Mouse (Mus musculus): ENCODE results near the gene Nav3. TPM values are rescaled to one million over a fixed set of nuclear protein-coding genes. Genes with fewer than 3 reads are reported as not detected.

Nav3 gene
- total RNA-seq, 2 experiments from 2014 or later, result 179 to 200 TPM

GRCm38 (mm10) chr10:110192881-110193280, 263.1 kb downstream of the Nav3 start:
- DNase-seq (ENCODE audit: low spot score in 2 of 2), result peak; percentile 43 to 58

- DNase-seq (ENCODE audit: low spot score in 2 of 2), result peak; percentile 21 to 82
Observed at GRCm38 (mm10) chr10:110192026-110192805, 263.8 kb downstream of the Nav3 start.

GRCm38 (mm10) chr10:110186242-110186641, 269.8 kb downstream of the Nav3 start:
- DNase-seq (ENCODE audit: low spot score in 2 of 2), result no peak

- no peak for DNase-seq (ENCODE audit: low spot score in 2 of 2)
Observed at GRCm38 (mm10) chr10:110175874-110176273, 280.1 kb downstream of the Nav3 start.

GRCm38 (mm10) chr10:110169416-110169815, 286.6 kb downstream of the Nav3 start:
- DNase-seq (ENCODE audit: low spot score in 2 of 2), result no peak

- no peak for DNase-seq (ENCODE audit: low spot score in 2 of 2)
Observed at GRCm38 (mm10) chr10:110168892-110169291, 287.1 kb downstream of the Nav3 start.

GRCm38 (mm10) chr10:110162596-110162995, 293.4 kb downstream of the Nav3 start:
- DNase-seq (ENCODE audit: low spot score in 2 of 2), result peak in 1 of 2 experiments; percentile 39

GRCm38 (mm10) chr10:110160894-110161293, 295.1 kb downstream of the Nav3 start:
- DNase-seq (ENCODE audit: low spot score in 2 of 2), result no peak

GRCm38 (mm10) chr10:110159548-110159947, 296.5 kb downstream of the Nav3 start:
- DNase-seq (ENCODE audit: low spot score in 2 of 2), result no peak

GRCm38 (mm10) chr10:110158122-110158521, 297.9 kb downstream of the Nav3 start:
- no peak for DNase-seq (ENCODE audit: low spot score in 2 of 2)

- DNase-seq (ENCODE audit: low spot score in 2 of 2), result no peak
Observed at GRCm38 (mm10) chr10:110156412-110156811, 299.6 kb downstream of the Nav3 start.

GRCm38 (mm10) chr10:110155494-110155893, 300.5 kb downstream of the Nav3 start:
- DNase-seq (ENCODE audit: low spot score in 2 of 2), result peak in 1 of 2 experiments; percentile 60

- no peak for DNase-seq (ENCODE audit: low spot score in 2 of 2)
Observed at GRCm38 (mm10) chr10:110154873-110155237, 301.1 kb downstream of the Nav3 start.

- no peak for DNase-seq (ENCODE audit: low spot score in 2 of 2)
Observed at GRCm38 (mm10) chr10:110154001-110154872, 301.8 kb downstream of the Nav3 start.

GRCm38 (mm10) chr10:110120572-110120971, 335.4 kb downstream of the Nav3 start:
- no peak for DNase-seq (ENCODE audit: low spot score in 2 of 2)

GRCm38 (mm10) chr10:110117341-110117740, 338.7 kb downstream of the Nav3 start:
- no peak for DNase-seq (ENCODE audit: low spot score in 2 of 2)

GRCm38 (mm10) chr10:110112669-110113458, 343.1 kb downstream of the Nav3 start:
- no peak for DNase-seq (ENCODE audit: low spot score in 2 of 2)

GRCm38 (mm10) chr10:110103255-110103654, 352.7 kb downstream of the Nav3 start:
- DNase-seq (ENCODE audit: low spot score in 2 of 2), result no peak

- DNase-seq (ENCODE audit: low spot score in 2 of 2), result no peak
Observed at GRCm38 (mm10) chr10:110102231-110102630, 353.8 kb downstream of the Nav3 start.

GRCm38 (mm10) chr10:110094433-110094832, 361.6 kb downstream of the Nav3 start:
- DNase-seq (ENCODE audit: low spot score in 2 of 2), result no peak

- DNase-seq (ENCODE audit: low spot score in 2 of 2), result no peak
Observed at GRCm38 (mm10) chr10:110088444-110089061, 367.5 kb downstream of the Nav3 start.
